Mouse (Mus musculus) liver, embryonic 14.5 days (tissue): ENCODE results near the gene Trmt10a.

Source experiments
- CTCF ChIP-seq: IDR thresholded peaks from 2 replicates; pipeline ENCODE4 v1.5.1; 2016; ENCODE audit warnings: antibody characterized with exemption, low read depth, control low read depth
- EP300 ChIP-seq: IDR thresholded peaks from 2 replicates; pipeline ENCODE4 v1.6.1; 2016; ENCODE audit warnings: antibody characterized with exemption, low read depth

GRCm38 (mm10) chr3:138183371-138183770 lies 40.1 kb downstream of the Trmt10a start:
- TF ChIP-seq CTCF (no peak), EP300 (no peak)
